Mouse (Mus musculus): Measurements from ENCODE around the gene Faap100.
A peak's percentile ranks its signal among the peaks of the same experiment; 100 is the strongest.
"Not testable (repeated sequence)": the region's sequence is repeated elsewhere in the genome, so short reads cannot be mapped to it uniquely, and the experiment has no call there.

The Faap100 gene

GRCm38 (mm10) chr11:120378611-120379540 lies at the start of gene Faap100:
Gene Faap100 (minus strand): TSS chr11:120378764.
- DNase-seq (ENCODE audit: low spot score), result peak; percentile 72

- no peak for DNase-seq (ENCODE audit: low spot score)
These were observed 48.2 kb upstream of the Faap100 start for GRCm38 (mm10) chr11:120426727-120427126.

GRCm38 (mm10) chr11:120423569-120424295 lies 45.2 kb upstream of the Faap100 start:
- peak; percentile 27 for DNase-seq (ENCODE audit: low spot score)

GRCm38 (mm10) chr11:120422651-120423568 lies 44.3 kb upstream of the Faap100 start:
- DNase-seq (ENCODE audit: low spot score), result no peak

GRCm38 (mm10) chr11:120418592-120418991 lies 40.0 kb upstream of the Faap100 start:
- no peak for DNase-seq (ENCODE audit: low spot score)

- DNase-seq (ENCODE audit: low spot score), result no peak
These were observed 39.3 kb upstream of the Faap100 start for GRCm38 (mm10) chr11:120417852-120418251.

GRCm38 (mm10) chr11:120413621-120414020 lies 35.1 kb upstream of the Faap100 start:
- not testable (repeated sequence) for DNase-seq (ENCODE audit: low spot score)

- no peak for DNase-seq (ENCODE audit: low spot score)
These were observed 27.9 kb upstream of the Faap100 start for GRCm38 (mm10) chr11:120406445-120406844.

GRCm38 (mm10) chr11:120405867-120406266 lies 27.3 kb upstream of the Faap100 start:
- DNase-seq (ENCODE audit: low spot score), result no peak

GRCm38 (mm10) chr11:120404814-120405213 lies 26.2 kb upstream of the Faap100 start:
- DNase-seq (ENCODE audit: low spot score), result no peak

- DNase-seq (ENCODE audit: low spot score), result no peak
These were observed 20.8 kb upstream of the Faap100 start for GRCm38 (mm10) chr11:120399319-120399718.

- no peak for DNase-seq (ENCODE audit: low spot score)
These were observed 19.0 kb upstream of the Faap100 start for GRCm38 (mm10) chr11:120397602-120398001.

- no peak for DNase-seq (ENCODE audit: low spot score)
These were observed 17.1 kb upstream of the Faap100 start for GRCm38 (mm10) chr11:120395661-120396060.

GRCm38 (mm10) chr11:120388580-120388979 lies 10.0 kb upstream of the Faap100 start:
- no peak for DNase-seq (ENCODE audit: low spot score)

GRCm38 (mm10) chr11:120387157-120387556 lies 8.6 kb upstream of the Faap100 start:
- DNase-seq (ENCODE audit: low spot score), result no peak

GRCm38 (mm10) chr11:120386632-120387031 lies 8.1 kb upstream of the Faap100 start:
- no peak for DNase-seq (ENCODE audit: low spot score)

- no peak for DNase-seq (ENCODE audit: low spot score)
These were observed 3.9 kb upstream of the Faap100 start for GRCm38 (mm10) chr11:120382509-120382908.

- DNase-seq (ENCODE audit: low spot score), result no peak
These were observed 2.6 kb upstream of the Faap100 start for GRCm38 (mm10) chr11:120381157-120381556.

- no peak for DNase-seq (ENCODE audit: low spot score)
These were observed 1.7 kb upstream of the Faap100 start for GRCm38 (mm10) chr11:120380271-120380670.

- DNase-seq (ENCODE audit: low spot score), result no peak
These were observed 443 bp downstream of the Faap100 start for GRCm38 (mm10) chr11:120378031-120378610.

- no peak for DNase-seq (ENCODE audit: low spot score)
These were observed 1.2 kb downstream of the Faap100 start for GRCm38 (mm10) chr11:120377337-120377736.

Data from ovary, postnatal 10 days (tissue).